Mouse (Mus musculus) forebrain, embryonic 14.5 days (tissue): ENCODE measurements around the gene Lin7b. TPM values are rescaled to one million over a fixed set of nuclear protein-coding genes. Genes with fewer than 3 reads are reported as not detected.
"Not testable (repeated sequence)": the region's sequence is repeated elsewhere in the genome, so short reads cannot be mapped to it uniquely, and the experiment has no call there.

Experiments used
- ATAC-seq: fragments of 200-750 bp; cut with Nextera tagmentation; 2 replicates; pipeline ENCODE4 v1.8.0; 2017; ENCODE audit warnings: mild to moderate bottlenecking, moderate library complexity
- DNase-seq: peaks from one replicate; pipeline ENCODE4 v3.0.0-alpha.2; 2015; ENCODE audit warnings: low spot score
- H3K27ac ChIP-seq: fragments of 300-500 bp; sonication (generic); 2 replicates; pipeline ENCODE4 v1.5.1; 2014; ENCODE audit warnings: low read depth, mild to moderate bottlenecking, control low read depth, low read length, moderate library complexity
- H3K27me3 ChIP-seq: fragments of 300-500 bp; sonication (generic); replicated peaks from 2 replicates; pipeline ENCODE4 v1.6.1; 2014; ENCODE audit warnings: low read length, control low read depth, mixed read lengths; ENCODE audit not compliant: control insufficient read depth, insufficient read depth
- H3K36me3 ChIP-seq: fragments of 300-500 bp; sonication (generic); 2 replicates; pipeline ENCODE4 v1.6.1; 2014; ENCODE audit warnings: low read length, control low read depth; ENCODE audit not compliant: control insufficient read depth, insufficient read depth
- H3K4me1 ChIP-seq: fragments of 300-500 bp; sonication (generic); 2 replicates; pipeline ENCODE4 v1.6.1; 2014; ENCODE audit warnings: antibody characterized with exemption, low read length, control low read depth; ENCODE audit not compliant: control insufficient read depth, insufficient read depth
- H3K4me2 ChIP-seq: fragments of 300-500 bp; sonication (generic); 2 replicates; pipeline ENCODE4 v1.6.1; 2014; ENCODE audit warnings: mild to moderate bottlenecking, control low read depth, low read length
- H3K4me3 ChIP-seq: fragments of 300-500 bp; sonication (generic); 2 replicates; pipeline ENCODE4 v1.5.1; 2014; ENCODE audit warnings: low read depth, low read length, control low read depth
- H3K9ac ChIP-seq: fragments of 300-500 bp; sonication (generic); 2 replicates; pipeline ENCODE4 v1.6.1; 2014; ENCODE audit warnings: mild to moderate bottlenecking, low read length, control low read depth, moderate library complexity
- H3K9me3 ChIP-seq: fragments of 300-500 bp; sonication (generic); replicated peaks from 2 replicates; pipeline ENCODE4 v1.6.1; 2016; ENCODE audit warnings: low read length, control low read depth, mixed read lengths; ENCODE audit not compliant: control insufficient read depth
- WGBS: fragments of 180-500 bp; shearing (Covaris S2); extraction: QIAGEN DNeasy Blood & Tissue Kit; methylation state at CpG from one replicate; pipeline ENCODE4 v1.1.7; 2014; 5-methylcytosine and 5-hydroxymethylcytosine counted together
- polyA plus RNA-seq: library from polyadenylated mRNA; unstranded; fragments of >200 nt; fragmentation: Nextera tagmentation; extraction: Ambion mirVana; gene quantifications from 2 replicates; pipeline ENCODE4 v1.2.1, GENCODE M21; 2014

Gene Lin7b
- polyA plus RNA-seq, 1 experiment from 2014 or later, result 6.2 TPM

GRCm38 (mm10) chr7:45401521-45402085, 31.2 kb upstream of the Lin7b start:
- H3K4me1 ChIP-seq, result no peaks in the 10 kb centered on the region
- no peak overlapping the region for H3K4me3 ChIP-seq
- H3K4me2 ChIP-seq, result no peak overlapping the region
- H3K36me3 ChIP-seq, result no peaks in the 10 kb centered on the region
- DNase-seq (no peak), ATAC-seq (no peak)
- WGBS, result 75% methylated on average over 10 of the region's 10 CpGs
- H3K9me3 ChIP-seq, result no peaks in the 10 kb centered on the region
- H3K27ac ChIP-seq, result no peak overlapping the region
- H3K9ac ChIP-seq, result no peak overlapping the region
- peaks cover 18% of the 10 kb centered on the region for H3K27me3 ChIP-seq

- no peak overlapping the region for H3K4me3 ChIP-seq
- ATAC-seq (no peak), DNase-seq (no peak)
- WGBS, result 79% methylated on average over 2 of the region's 2 CpGs
- H3K9ac ChIP-seq, result no peak overlapping the region
- no peaks in the 10 kb centered on the region for H3K27me3 ChIP-seq
- peaks cover 10% of the 10 kb centered on the region for H3K36me3 ChIP-seq
- H3K4me1 ChIP-seq, result peaks cover 20% of the 10 kb centered on the region
- H3K27ac ChIP-seq, result no peak overlapping the region
- no peak overlapping the region for H3K4me2 ChIP-seq
- no peaks in the 10 kb centered on the region for H3K9me3 ChIP-seq
These were observed 26.4 kb upstream of the Lin7b start for GRCm38 (mm10) chr7:45396787-45397186.

- not testable (repeated sequence) for H3K27me3 ChIP-seq, DNase-seq, H3K9ac ChIP-seq, H3K27ac ChIP-seq, H3K9me3 ChIP-seq
- H3K4me2 ChIP-seq, result peak overlapping the region; percentile 53
- peaks cover 14% of the 10 kb centered on the region for H3K36me3 ChIP-seq
- peak overlapping the region; percentile 65 for H3K4me3 ChIP-seq
- 10% methylated on average over 3 of the region's 3 CpGs for WGBS
- ATAC-seq, result peak; percentile 40
- H3K4me1 ChIP-seq, result peaks cover 20% of the 10 kb centered on the region
These were observed 26.0 kb upstream of the Lin7b start for GRCm38 (mm10) chr7:45396337-45396775.

GRCm38 (mm10) chr7:45395578-45396336, 25.4 kb upstream of the Lin7b start, which contains the start of gene Snrnp70:
Gene Snrnp70, minus strand, starts transcription at chr7:45395742.
- DNase-seq (peak; percentile 100), ATAC-seq (peak; percentile 97)
- Histone ChIP-seq H3K4me3 (peak within 1 kb of the TSS; percentile 65), H3K4me2 (peak within 1 kb of the TSS; percentile 100), H3K27me3 (no peaks in the 10 kb centered on the region), H3K4me1 (peaks cover 20% of the 10 kb centered on the region), H3K36me3 (peaks cover 18% of the 10 kb centered on the region), H3K9me3 (no peaks in the 10 kb centered on the region), H3K9ac (peak within 1 kb of the TSS; percentile 84), H3K27ac (peak within 1 kb of the TSS; percentile 97)
- under 1% methylated on average over 60 of the region's 60 CpGs for WGBS

GRCm38 (mm10) chr7:45395129-45395541, 24.8 kb upstream of the Lin7b start:
- H3K4me1 ChIP-seq, result peaks cover 20% of the 10 kb centered on the region
- peak overlapping the region; percentile 84 for H3K9ac ChIP-seq
- peaks cover 25% of the 10 kb centered on the region for H3K36me3 ChIP-seq
- peak overlapping the region; percentile 65 for H3K4me3 ChIP-seq
- peak overlapping the region; percentile 97 for H3K27ac ChIP-seq
- DNase-seq (peak; percentile 90), ATAC-seq (peak; percentile 82)
- WGBS, result under 1% methylated on average over 19 of the region's 20 CpGs
- H3K4me2 ChIP-seq, result peak overlapping the region; percentile 100
- no peaks in the 10 kb centered on the region for H3K9me3 ChIP-seq
- no peaks in the 10 kb centered on the region for H3K27me3 ChIP-seq

GRCm38 (mm10) chr7:45386077-45386476, 15.7 kb upstream of the Lin7b start:
- Histone ChIP-seq H3K9ac (no peak overlapping the region), H3K9me3 (no peaks in the 10 kb centered on the region), H3K27ac (no peak overlapping the region), H3K36me3 (peaks cover 100% of the 10 kb centered on the region), H3K4me1 (no peaks in the 10 kb centered on the region), H3K4me3 (no peak overlapping the region), H3K4me2 (no peak overlapping the region), H3K27me3 (no peaks in the 10 kb centered on the region)
- ATAC-seq (no peak), DNase-seq (no peak)
- WGBS, result 93% methylated on average over 3 of the region's 3 CpGs

- Histone ChIP-seq H3K36me3 (peaks cover 90% of the 10 kb centered on the region), H3K9ac (no peak overlapping the region), H3K9me3 (no peaks in the 10 kb centered on the region), H3K27ac (no peak overlapping the region), H3K4me2 (no peak overlapping the region), H3K27me3 (no peaks in the 10 kb centered on the region), H3K4me3 (no peak overlapping the region), H3K4me1 (no peaks in the 10 kb centered on the region)
- peak; percentile 47 for DNase-seq
- ATAC-seq, result no peak
- WGBS, result 72% methylated on average over 1 of the region's 1 CpGs
These were observed 5.7 kb upstream of the Lin7b start for GRCm38 (mm10) chr7:45376057-45376456.

- peaks cover 75% of the 10 kb centered on the region for H3K36me3 ChIP-seq
- DNase-seq, result no peak
These were observed 4.2 kb upstream of the Lin7b start for GRCm38 (mm10) chr7:45374620-45375019.

GRCm38 (mm10) chr7:45372371-45372770, 2.0 kb upstream of the Lin7b start:
- Histone ChIP-seq H3K27ac (no peak overlapping the region), H3K27me3 (peaks cover 6% of the 10 kb centered on the region; the same call in 1 of the 2 replicates), H3K9me3 (no peaks in the 10 kb centered on the region), H3K4me2 (no peak overlapping the region), H3K4me1 (peaks cover 19% of the 10 kb centered on the region), H3K4me3 (no peak overlapping the region), H3K9ac (no peak overlapping the region), H3K36me3 (peaks cover 53% of the 10 kb centered on the region)
- WGBS, result 91% methylated on average over 5 of the region's 5 CpGs
- DNase-seq, result no peak
- no peak for ATAC-seq

More at GRCm38 (mm10) chr7:45374620-45375019, 4.2 kb upstream of the Lin7b start:
- WGBS, result 96% methylated on average over 8 of the region's 8 CpGs
- Histone ChIP-seq H3K27me3 (peaks cover 5% of the 10 kb centered on the region; the same call in 1 of the 2 replicates), H3K9ac (no peak overlapping the region), H3K4me1 (peaks cover 11% of the 10 kb centered on the region), H3K9me3 (no peaks in the 10 kb centered on the region), H3K27ac (no peak overlapping the region), H3K4me2 (no peak overlapping the region), H3K4me3 (no peak overlapping the region)
- no peak for ATAC-seq
